Mouse (Mus musculus) mouse embryonic stem cell (cell line): ENCODE results near the gene Nrip2.

ENCODE experiments used
- in situ Hi-C, 2 experiments: fragments of 300-500 bp; cut with MboI; formaldehyde crosslinking; loops; 1 replicate in 1 of 2; 3 replicates in 1 of 2; pipeline ENCODE4 v1.14.3; 2019 to 2020; ENCODE audit warnings: low sequenced_read_pairs in 2 of 2, low pct_unique_long_range_greater_than_20kb in 1 of 2, mixed read lengths in 1 of 2; ENCODE audit not compliant: unreplicated experiment in 1 of 2

Gene Nrip2

DNA sequence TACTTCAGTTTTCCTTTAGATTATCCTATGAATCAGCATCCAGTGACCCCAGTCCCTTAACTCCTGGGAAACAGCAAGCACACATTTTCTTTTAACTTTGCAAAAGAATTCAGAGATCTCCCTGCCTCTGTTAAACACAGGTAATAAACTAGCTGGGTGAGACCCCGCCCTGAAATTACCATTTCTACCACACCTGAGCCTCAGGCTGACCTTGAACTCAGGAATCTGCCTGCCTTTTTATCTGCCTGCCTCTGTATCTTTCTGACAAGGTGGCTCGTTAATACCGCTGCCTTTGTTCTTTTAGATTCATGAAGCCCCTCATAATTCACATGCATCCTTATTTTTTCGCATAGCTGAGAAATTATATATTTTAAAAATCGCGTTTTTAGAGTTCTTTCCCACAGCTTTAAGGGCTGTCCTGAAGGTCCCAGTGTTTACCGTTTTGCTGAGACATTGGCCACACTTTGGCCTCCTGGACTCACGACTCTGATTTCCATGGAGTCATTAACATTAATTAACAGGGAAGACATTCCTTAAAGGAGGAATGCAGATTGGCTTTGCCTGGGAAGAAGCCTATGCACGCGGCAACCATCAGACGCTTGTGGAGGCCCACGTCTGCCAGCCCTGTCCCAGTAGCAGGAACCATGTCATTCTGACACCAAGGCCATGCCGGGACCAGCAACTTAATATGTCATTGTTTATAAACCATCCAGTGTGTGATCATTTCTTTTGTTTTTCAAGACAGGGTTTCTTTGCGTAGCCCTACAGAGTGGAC is 61.8 kb downstream of the Nrip2 start:
- in situ Hi-C loops: no loop called here

DNA sequence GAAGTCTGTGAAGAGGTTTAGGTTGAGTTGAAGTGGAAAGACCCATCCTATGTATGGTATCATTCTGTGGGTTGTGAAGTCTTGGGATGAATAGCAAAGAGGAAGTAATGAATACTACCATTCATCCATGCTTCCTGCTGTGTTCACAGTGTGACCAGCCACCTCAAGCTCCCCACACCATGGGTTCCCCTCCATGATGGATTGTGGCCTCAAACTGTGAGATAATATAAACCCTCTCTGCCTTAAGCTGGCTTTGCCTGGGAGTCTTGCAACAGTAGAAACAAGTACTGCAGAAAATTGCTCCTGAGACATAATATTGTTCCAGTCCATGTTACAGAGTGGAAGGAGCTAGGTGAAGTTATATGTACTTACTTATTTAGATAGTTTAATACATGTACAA is 62.5 kb downstream of the Nrip2 start:
- in situ Hi-C loops: no loop called here

DNA sequence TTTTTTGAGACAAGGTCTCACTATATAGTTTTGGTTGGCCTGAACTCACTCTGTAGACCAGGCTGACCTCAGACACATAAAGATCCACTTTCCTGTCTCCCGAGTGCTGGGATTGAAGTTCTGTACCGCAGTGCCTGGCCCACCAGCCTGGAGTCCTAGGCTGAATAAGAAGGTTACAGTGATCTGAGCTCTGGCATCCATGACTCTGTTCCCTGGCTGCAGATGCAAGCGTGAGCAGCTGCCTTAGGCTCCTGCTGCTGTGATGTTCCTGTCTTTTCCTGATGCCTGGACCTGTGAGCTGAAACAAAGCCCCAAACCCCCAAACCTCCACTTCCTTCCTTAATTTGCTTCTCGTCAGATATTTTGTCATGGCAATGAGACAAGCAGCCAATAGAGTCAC is 65.9 kb downstream of the Nrip2 start:
- in situ Hi-C loops: no loop called here
